Mouse (Mus musculus): ENCODE results near the gene Frg2f1. TPM values are rescaled to one million over a fixed set of nuclear protein-coding genes. Genes with fewer than 3 reads are reported as not detected.

The Frg2f1 gene
- 1.7 and 1.9 TPM in 2 replicates for total RNA-seq (2023)

GRCm38 (mm10) chr4:119539031-119539824, at the start of gene Frg2f1:
TSS of gene Frg2f1 (minus strand) at chr4:119539529.

GRCm38 (mm10) chr4:119536615-119537014, 2.7 kb downstream of the Frg2f1 start, which contains the start of gene Foxj3:
TSS of gene Foxj3 (plus strand) at chr4:119537004.

GRCm38 (mm10) chr4:119492291-119492932, 46.9 kb downstream of the Frg2f1 start, which contains the start of gene Rimkla:
TSS of gene Rimkla (minus strand) at chr4:119492628.

Other genes starting within 250 kb of the Frg2f1 start
- gene Ybx1, start 244.9 kb downstream of the Frg2f1 start, total RNA-seq (2023) = 294 and 313 TPM in 2 replicates
- gene Ppih, start 219.0 kb downstream of the Frg2f1 start, total RNA-seq (2023) = 14.5 and 19.0 TPM in 2 replicates
- gene Ccdc30, start 124.0 kb downstream of the Frg2f1 start, total RNA-seq (2023) = not detected in 2 replicates
- 0.51 and 1.3 TPM in 2 replicates for gene Ppcs, start 117.1 kb downstream of the Frg2f1 start, total RNA-seq (2023)
- gene Zmynd12, start 116.7 kb downstream of the Frg2f1 start, total RNA-seq (2023) = not detected in 2 replicates
- gene Rimkla, start 46.9 kb downstream of the Frg2f1 start, total RNA-seq (2023) = not detected in 2 replicates
- 36.0 and 50.3 TPM in 2 replicates for gene Foxj3, start 2.5 kb downstream of the Frg2f1 start, total RNA-seq (2023)
- not detected in 2 replicates for gene Guca2a, start 98.2 kb upstream of the Frg2f1 start, total RNA-seq (2023)
- not detected in 2 replicates for gene Guca2b, start 119.4 kb upstream of the Frg2f1 start, total RNA-seq (2023)
- gene Hivep3, start 194.3 kb upstream of the Frg2f1 start, total RNA-seq (2023) = 3.5 and 5.9 TPM in 2 replicates